Comparison of ENCODE assay signal across 8 mouse cellular contexts in the genomic region with DNA sequence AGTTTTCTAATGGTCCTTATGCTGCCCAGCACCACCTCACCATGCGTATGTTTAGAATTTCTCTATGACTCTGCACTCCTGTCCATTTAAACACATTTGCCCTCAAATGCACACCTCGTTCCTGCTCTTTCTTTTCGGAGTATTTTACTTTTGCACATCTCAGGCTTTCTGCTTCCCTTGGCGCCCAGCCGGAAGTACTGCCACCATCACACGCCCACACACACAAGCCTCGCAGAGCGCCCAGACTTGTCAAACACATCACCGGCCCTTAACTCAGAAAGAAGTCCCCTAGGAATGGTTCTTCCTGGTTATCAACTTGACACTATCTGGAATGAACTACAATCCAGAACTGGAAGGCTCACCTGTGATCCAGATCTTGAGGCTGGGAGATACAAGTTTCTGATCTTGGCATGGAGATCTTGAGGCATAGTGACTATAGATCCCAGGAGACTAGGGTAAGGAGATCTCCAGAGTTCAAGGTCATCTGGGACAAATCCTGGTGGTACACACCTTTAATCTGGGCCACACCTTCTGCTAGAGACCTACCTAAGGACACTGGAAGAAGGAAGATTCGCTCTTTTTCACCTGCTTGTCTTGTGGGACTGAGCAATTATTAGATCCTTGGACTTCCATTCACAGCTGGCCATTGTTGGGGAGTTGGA. TPM values are rescaled to one million over a fixed set of nuclear protein-coding genes. Genes with fewer than 3 reads are reported as not detected.
DNase-seq lines count a peak whose midpoint lies in the region; ATAC-seq and TF ChIP-seq lines count a peak whose summit lies in the region.

No protein-coding gene starts in this region.

- TF ChIP-seq CTCF in C2C12 (IDR thresholded peaks at IDR 0.05; ENCODE audit: control insufficient read depth, insufficient read depth, insufficient read length) = no peak
- TF ChIP-seq CTCF in cerebellum, adult 2 months (IDR thresholded peaks at IDR 0.05; ENCODE audit: borderline replicate concordance, insufficient read depth, low read depth, low read length) = no peak

- H3K4me3 ChIP-seq in heart, embryonic 15.5 days = peak overlapping the region; percentile 72
- H3K4me3 ChIP-seq in C2C12 (ENCODE audit: insufficient read depth, poor library complexity, severe bottlenecking) = peak overlapping the region; percentile 6
- peak overlapping the region; percentile 84 for H3K4me3 ChIP-seq in hindbrain, embryonic 15.5 days
- peak overlapping the region; percentile 60 for H3K4me3 ChIP-seq in midbrain, embryonic 14.5 days (replicated peaks; ENCODE audit: low read depth, low read length)
- no peak overlapping the region for H3K4me3 ChIP-seq in cerebellum, adult 2 months (replicated peaks; ENCODE audit: insufficient read depth, low read depth, low read length)

- WGBS in heart, embryonic 15.5 days = 12% methylated on average over 10 of the region's 10 CpGs
- WGBS in hindbrain, embryonic 15.5 days = 11% methylated on average over 10 of the region's 10 CpGs
- 12% methylated on average over 10 of the region's 10 CpGs for WGBS in midbrain, embryonic 14.5 days
- WGBS in cerebellum, adult 2 months = 19% methylated on average over 10 of the region's 10 CpGs

- 0 out of 2 replicates have a peak overlapping the region, but pooled peaks have one; percentile 29 for H3K27ac ChIP-seq in heart, embryonic 15.5 days
- H3K27ac ChIP-seq in hindbrain, embryonic 15.5 days (replicated peaks) = peak overlapping the region; percentile 48; the same call in 1 of the 2 replicates
- H3K27ac ChIP-seq in midbrain, embryonic 14.5 days (replicated peaks; ENCODE audit: low read depth, low read length) = no peak overlapping the region
- no peak overlapping the region for H3K27ac ChIP-seq in cerebellum, adult 2 months (ENCODE audit: insufficient read depth, low read length)

- ATAC-seq in heart, embryonic 15.5 days (replicated peaks; ENCODE audit: insufficient number of reproducible peaks, insufficient read depth, low FRiP score, low read depth) = no peak
- ATAC-seq in common myeloid progenitor, adult 5-6 weeks (replicated peaks; ENCODE audit: low read depth, poor library complexity, severe bottlenecking) = peak; percentile 46
- no peak; the same call in 1 of the 2 replicates for ATAC-seq in hindbrain, embryonic 15.5 days (ENCODE audit: low FRiP score, low read depth)
- no peak for ATAC-seq in midbrain, embryonic 14.5 days (ENCODE audit: low FRiP score, low TSS enrichment)

- peak overlapping the region; percentile 74 for H3K4me2 ChIP-seq in heart, embryonic 15.5 days
- H3K4me2 ChIP-seq in hindbrain, embryonic 15.5 days = peak overlapping the region; percentile 70
- H3K4me2 ChIP-seq in midbrain, embryonic 14.5 days (ENCODE audit: low read length) = peak overlapping the region; percentile 57

- intact Hi-C loops in heart, postnatal 14 days (cut with DNase I) = loop anchor here (2.0 to 10.0 kb wide), 2 partner anchors 65 to 401 kb away; partner anchors contain the start of gene Alyref2

- H3K79me2 ChIP-seq in C2C12 (ENCODE audit: control insufficient read depth, insufficient read depth) = no peaks in the 10 kb centered on the region

- no peak for DNase-seq in heart, postnatal 14 days
- DNase-seq in midbrain, embryonic 14.5 days = no peak
- DNase-seq in spleen, postnatal 4 days (ENCODE audit: low spot score in 2 of 2) = no peak
- no peak for DNase-seq in cerebellum, adult 2 months

- no peaks in the 10 kb centered on the region for H3K36me3 ChIP-seq in heart, embryonic 15.5 days
- H3K36me3 ChIP-seq in C2C12 (ENCODE audit: control insufficient read depth, insufficient read depth) = no peaks in the 10 kb centered on the region
- H3K36me3 ChIP-seq in hindbrain, embryonic 15.5 days = no peaks in the 10 kb centered on the region
- no peaks in the 10 kb centered on the region for H3K36me3 ChIP-seq in midbrain, embryonic 14.5 days (ENCODE audit: control insufficient read depth, insufficient read depth, low read length)

- TF ChIP-seq POLR2A in cerebellum, adult 2 months (IDR thresholded peaks at IDR 0.05; ENCODE audit: borderline replicate concordance, insufficient read depth, low read length) = no peak

- H3K79me3 ChIP-seq in C2C12 (ENCODE audit: low read depth) = no peaks in the 10 kb centered on the region

- no peak overlapping the region for H3ac ChIP-seq in C2C12 (ENCODE audit: control insufficient read depth, insufficient read length, low read depth)

- no peaks in the 10 kb centered on the region for H3K27me3 ChIP-seq in heart, embryonic 15.5 days
- no peaks in the 10 kb centered on the region for H3K27me3 ChIP-seq in C2C12 (ENCODE audit: control insufficient read depth, insufficient read depth, insufficient read length)
- no peaks in the 10 kb centered on the region for H3K27me3 ChIP-seq in hindbrain, embryonic 15.5 days
- no peaks in the 10 kb centered on the region for H3K27me3 ChIP-seq in midbrain, embryonic 14.5 days (ENCODE audit: control insufficient read depth, insufficient read depth, low read length)
- no peaks in the 10 kb centered on the region for H3K27me3 ChIP-seq in cerebellum, adult 2 months (ENCODE audit: control insufficient read depth, insufficient read depth, low read length)

- H3K9ac ChIP-seq in heart, embryonic 15.5 days = no peak overlapping the region
- peak overlapping the region; percentile 20; the same call in 1 of the 2 replicates for H3K9ac ChIP-seq in hindbrain, embryonic 15.5 days
- no peak overlapping the region for H3K9ac ChIP-seq in midbrain, embryonic 14.5 days (replicated peaks; ENCODE audit: low read length)

- H3K4me1 ChIP-seq in heart, embryonic 15.5 days (replicated peaks) = no peaks in the 10 kb centered on the region; the same call in 1 of the 2 replicates
- H3K4me1 ChIP-seq in hindbrain, embryonic 15.5 days (replicated peaks) = peaks cover 12% of the 10 kb centered on the region
- H3K4me1 ChIP-seq in midbrain, embryonic 14.5 days (ENCODE audit: control insufficient read depth, insufficient read depth, low read length) = no peaks in the 10 kb centered on the region
- H3K4me1 ChIP-seq in cerebellum, adult 2 months (ENCODE audit: control insufficient read depth, insufficient read depth, low read length) = no peaks in the 10 kb centered on the region

- no peaks in the 10 kb centered on the region for H3K9me3 ChIP-seq in heart, embryonic 15.5 days (replicated peaks)
- no peaks in the 10 kb centered on the region for H3K9me3 ChIP-seq in hindbrain, embryonic 15.5 days
- no peaks in the 10 kb centered on the region for H3K9me3 ChIP-seq in midbrain, embryonic 14.5 days (ENCODE audit: control insufficient read depth, low read length)

TF ChIP-seq in C2C12, 6 proteins besides CTCF, POLR2A, EP300 and RAD21:
- TF ChIP-seq MAX (IDR thresholded peaks at IDR 0.05) = no peak
- TF ChIP-seq MYOD1 (IDR thresholded peaks at IDR 0.05; ENCODE audit: control insufficient read depth, insufficient read length, low read depth) = no peak
- no peak for TF ChIP-seq USF1 (IDR thresholded peaks at IDR 0.05; ENCODE audit: low read depth)
- no peak for TF ChIP-seq CEBPB (IDR thresholded peaks at IDR 0.05; ENCODE audit: low read depth)
- TF ChIP-seq MYOG (IDR thresholded peaks at IDR 0.05; ENCODE audit: control insufficient read depth, extremely low read depth, insufficient read length) = no peak
- no peak for TF ChIP-seq FOSL1 (IDR thresholded peaks at IDR 0.05; ENCODE audit: insufficient read depth, low read length, poor library complexity, severe bottlenecking)
TF ChIP-seq in C2C12: peak in this region for 0.

RNA-seq across cellular contexts. Expression of gene Cfap126, which starts 10.4 kb away (rescaled TPM):
- polyA plus RNA-seq in heart, embryonic 15.5 days (2015; fragmentation: Nextera tagmentation; extraction: Ambion mirVana) = 2.7 and 3.5 TPM in 2 replicates
- total RNA-seq in heart, postnatal 14 days (2021) = 1 to 10 TPM in 1 of 2 experiments, under 1 TPM in 1; 1.00 to 2.1 TPM
- 0.39 TPM for polyA plus RNA-seq in C2C12 (2012; fragmentation: generic; extraction: Trizol)
- 2.1 and 5.3 TPM in 2 replicates for total RNA-seq in common myeloid progenitor, adult 5-6 weeks (2017)
- 7.7 and 14.1 TPM in 2 replicates for polyA plus RNA-seq in hindbrain, embryonic 15.5 days (2015; fragmentation: Nextera tagmentation; extraction: Ambion mirVana)
- 2.7 and 4.2 TPM in 2 replicates for polyA plus RNA-seq in midbrain, embryonic 14.5 days (2014; fragmentation: Nextera tagmentation; extraction: Ambion mirVana)
- 5.6 and 8.0 TPM in 2 replicates for polyA plus RNA-seq in cerebellum, adult 2 months (2012; rRNA removed)

RNA-seq across cellular contexts. Expression of gene Fcgr3, which starts 38.6 kb away (rescaled TPM):
- polyA plus RNA-seq in heart, embryonic 15.5 days (2015; fragmentation: Nextera tagmentation; extraction: Ambion mirVana) = 10.4 and 11.9 TPM in 2 replicates
- total RNA-seq in heart, postnatal 14 days (2021) = 10 to 100 TPM; 11.8 to 11.9 TPM
- polyA plus RNA-seq in C2C12 (2012; fragmentation: generic; extraction: Trizol) = not detected
- 7.8 and 15.7 TPM in 2 replicates for total RNA-seq in common myeloid progenitor, adult 5-6 weeks (2017)
- polyA plus RNA-seq in hindbrain, embryonic 15.5 days (2015; fragmentation: Nextera tagmentation; extraction: Ambion mirVana) = 9.6 and 12.3 TPM in 2 replicates
- 2.5 and 8.3 TPM in 2 replicates for polyA plus RNA-seq in midbrain, embryonic 14.5 days (2014; fragmentation: Nextera tagmentation; extraction: Ambion mirVana)
- polyA plus RNA-seq in cerebellum, adult 2 months (2012; rRNA removed) = 5.2 and 6.0 TPM in 2 replicates

RNA-seq across cellular contexts. Expression of gene Sdhc, which starts 47.1 kb away (rescaled TPM):
- polyA plus RNA-seq in heart, embryonic 15.5 days (2015; fragmentation: Nextera tagmentation; extraction: Ambion mirVana) = 525 and 563 TPM in 2 replicates
- 1,000 to 10,000 TPM; 1,008 to 1,038 TPM for total RNA-seq in heart, postnatal 14 days (2021)
- 147 TPM for polyA plus RNA-seq in C2C12 (2012; fragmentation: generic; extraction: Trizol)
- total RNA-seq in common myeloid progenitor, adult 5-6 weeks (2017) = 56.9 and 71.9 TPM in 2 replicates
- 290 and 297 TPM in 2 replicates for polyA plus RNA-seq in hindbrain, embryonic 15.5 days (2015; fragmentation: Nextera tagmentation; extraction: Ambion mirVana)
- 295 and 310 TPM in 2 replicates for polyA plus RNA-seq in midbrain, embryonic 14.5 days (2014; fragmentation: Nextera tagmentation; extraction: Ambion mirVana)
- 302 and 305 TPM in 2 replicates for polyA plus RNA-seq in cerebellum, adult 2 months (2012; rRNA removed)

RNA-seq across cellular contexts. Expression of gene Mpz, which starts 47.2 kb away (rescaled TPM):
- polyA plus RNA-seq in heart, embryonic 15.5 days (2015; fragmentation: Nextera tagmentation; extraction: Ambion mirVana) = 0.63 and 1.7 TPM in 2 replicates
- 10 to 100 TPM in 1 of 2 experiments, not detected in 1; 18.9 TPM for total RNA-seq in heart, postnatal 14 days (2021)
- 0.11 TPM for polyA plus RNA-seq in C2C12 (2012; fragmentation: generic; extraction: Trizol)
- not detected in 2 replicates for total RNA-seq in common myeloid progenitor, adult 5-6 weeks (2017)
- polyA plus RNA-seq in hindbrain, embryonic 15.5 days (2015; fragmentation: Nextera tagmentation; extraction: Ambion mirVana) = 4.2 and 7.7 TPM in 2 replicates
- polyA plus RNA-seq in midbrain, embryonic 14.5 days (2014; fragmentation: Nextera tagmentation; extraction: Ambion mirVana) = 0.39 and 0.51 TPM in 2 replicates
- polyA plus RNA-seq in cerebellum, adult 2 months (2012; rRNA removed) = 0.16 and 0.34 TPM in 2 replicates

Comparison
In these comparisons a context has a peak if more than half of its experiments do, and no peak if none do; other contexts are left out.
1. H3K27ac ChIP-seq: peak in heart, embryonic 15.5 days (single experiment) and hindbrain, embryonic 15.5 days (single experiment); none in midbrain, embryonic 14.5 days (single experiment) and cerebellum, adult 2 months (single experiment).
2. Peak in every context shown above with its lines, with median percentiles within 50 percentile points of each other: H3K4me2 ChIP-seq.